Mouse (Mus musculus): ENCODE results near the gene Tmem123. TPM values are rescaled to one million over a fixed set of nuclear protein-coding genes. Genes with fewer than 3 reads are reported as not detected.

The Tmem123 gene
- polyA plus RNA-seq, 1 experiment: 128 TPM

GRCm38 (mm10) chr9:7828706-7829105 lies 64.9 kb downstream of the Tmem123 start:
- H3K27ac ChIP-seq (ENCODE audit: control insufficient read depth, insufficient read depth, low read length): no peak overlapping the region
- TF ChIP-seq POLR2A (IDR thresholded peaks at IDR 0.05; ENCODE audit: control insufficient read depth, extremely low read depth, insufficient read depth, low read length, poor library complexity) (no peak), CTCF (IDR thresholded peaks at IDR 0.05; ENCODE audit: borderline replicate concordance, control insufficient read depth, extremely low read depth, insufficient read depth, low read length, poor library complexity) (no peak)
- no peak for DNase-seq
- 91% methylated on average over 4 of the region's 4 CpGs for WGBS
- no peak overlapping the region for H3K4me3 ChIP-seq (ENCODE audit: control insufficient read depth, insufficient read depth, low read length)
- H3K27me3 ChIP-seq (ENCODE audit: control insufficient read depth, insufficient read depth, low read length): no peaks in the 10 kb centered on the region
- H3K4me1 ChIP-seq (replicated peaks; ENCODE audit: control insufficient read depth, insufficient read depth, low read length): peaks cover 19% of the 10 kb centered on the region
- peaks cover 7% of the 10 kb centered on the region for H3K36me3 ChIP-seq (ENCODE audit: control insufficient read depth, insufficient read depth, low read length)

- peaks cover 21% of the 10 kb centered on the region for H3K4me1 ChIP-seq (replicated peaks; ENCODE audit: control insufficient read depth, insufficient read depth, low read length)
- no peak for TF ChIP-seq POLR2A (IDR thresholded peaks at IDR 0.05; ENCODE audit: control insufficient read depth, extremely low read depth, insufficient read depth, low read length, poor library complexity)
- H3K36me3 ChIP-seq (ENCODE audit: control insufficient read depth, insufficient read depth, low read length): peaks cover 8% of the 10 kb centered on the region
- no peaks in the 10 kb centered on the region for H3K27me3 ChIP-seq (ENCODE audit: control insufficient read depth, insufficient read depth, low read length)
- DNase-seq: no peak
- no peak overlapping the region for H3K4me3 ChIP-seq (ENCODE audit: control insufficient read depth, insufficient read depth, low read length)
- H3K27ac ChIP-seq (ENCODE audit: control insufficient read depth, insufficient read depth, low read length): peak overlapping the region; percentile 63
- WGBS: 59% methylated on average over 9 of the region's 9 CpGs
These were observed 66.0 kb downstream of the Tmem123 start for GRCm38 (mm10) chr9:7829531-7830528.

- no peak for DNase-seq
- H3K4me1 ChIP-seq (replicated peaks; ENCODE audit: control insufficient read depth, insufficient read depth, low read length): peaks cover 18% of the 10 kb centered on the region
- H3K27me3 ChIP-seq (ENCODE audit: control insufficient read depth, insufficient read depth, low read length): no peaks in the 10 kb centered on the region
- WGBS: 89% methylated on average over 6 of the region's 6 CpGs
- H3K4me3 ChIP-seq (ENCODE audit: control insufficient read depth, insufficient read depth, low read length): no peak overlapping the region
- H3K27ac ChIP-seq (ENCODE audit: control insufficient read depth, insufficient read depth, low read length): no peak overlapping the region
- H3K36me3 ChIP-seq (ENCODE audit: control insufficient read depth, insufficient read depth, low read length): peaks cover 8% of the 10 kb centered on the region
- TF ChIP-seq CTCF (IDR thresholded peaks at IDR 0.05; ENCODE audit: borderline replicate concordance, control insufficient read depth, extremely low read depth, insufficient read depth, low read length, poor library complexity) (no peak), POLR2A (IDR thresholded peaks at IDR 0.05; ENCODE audit: control insufficient read depth, extremely low read depth, insufficient read depth, low read length, poor library complexity) (no peak)
These were observed 69.6 kb downstream of the Tmem123 start for GRCm38 (mm10) chr9:7833421-7833820.

- TF ChIP-seq CTCF (IDR thresholded peaks at IDR 0.05; ENCODE audit: borderline replicate concordance, control insufficient read depth, extremely low read depth, insufficient read depth, low read length, poor library complexity) (no peak), POLR2A (IDR thresholded peaks at IDR 0.05; ENCODE audit: control insufficient read depth, extremely low read depth, insufficient read depth, low read length, poor library complexity) (no peak)
- Histone ChIP-seq H3K4me3 (ENCODE audit: control insufficient read depth, insufficient read depth, low read length) (no peak overlapping the region), H3K27me3 (ENCODE audit: control insufficient read depth, insufficient read depth, low read length) (no peaks in the 10 kb centered on the region), H3K36me3 (ENCODE audit: control insufficient read depth, insufficient read depth, low read length) (peaks cover 8% of the 10 kb centered on the region), H3K27ac (ENCODE audit: control insufficient read depth, insufficient read depth, low read length) (no peak overlapping the region), H3K4me1 (replicated peaks; ENCODE audit: control insufficient read depth, insufficient read depth, low read length) (peaks cover 9% of the 10 kb centered on the region)
- 93% methylated on average over 1 of the region's 1 CpGs for WGBS
- DNase-seq: no peak
These were observed 71.5 kb downstream of the Tmem123 start for GRCm38 (mm10) chr9:7835302-7835701.

- peaks cover 8% of the 10 kb centered on the region for H3K36me3 ChIP-seq (ENCODE audit: control insufficient read depth, insufficient read depth, low read length)
- H3K27me3 ChIP-seq (ENCODE audit: control insufficient read depth, insufficient read depth, low read length): no peaks in the 10 kb centered on the region
- under 1% methylated on average over 16 of the region's 16 CpGs for WGBS
- H3K4me1 ChIP-seq (replicated peaks; ENCODE audit: control insufficient read depth, insufficient read depth, low read length): peaks cover 9% of the 10 kb centered on the region
- H3K27ac ChIP-seq (ENCODE audit: control insufficient read depth, insufficient read depth, low read length): peak overlapping the region; percentile 94
- TF ChIP-seq POLR2A (IDR thresholded peaks at IDR 0.05; ENCODE audit: control insufficient read depth, extremely low read depth, insufficient read depth, low read length, poor library complexity): no peak
- no peak for TF ChIP-seq CTCF (IDR thresholded peaks at IDR 0.05; ENCODE audit: borderline replicate concordance, control insufficient read depth, extremely low read depth, insufficient read depth, low read length, poor library complexity)
- peak overlapping the region; percentile 69 for H3K4me3 ChIP-seq (ENCODE audit: control insufficient read depth, insufficient read depth, low read length)
- peak; percentile 54 for DNase-seq
These were observed 72.5 kb downstream of the Tmem123 start for GRCm38 (mm10) chr9:7836331-7836730.

GRCm38 (mm10) chr9:7836905-7837805 lies 73.3 kb downstream of the Tmem123 start, which contains the start of gene Birc2:
Gene Birc2 (minus strand): TSS chr9:7837064.
- Histone ChIP-seq H3K4me1 (replicated peaks; ENCODE audit: control insufficient read depth, insufficient read depth, low read length) (peaks cover 8% of the 10 kb centered on the region), H3K27ac (ENCODE audit: control insufficient read depth, insufficient read depth, low read length) (peak within 1 kb of the TSS; percentile 94), H3K36me3 (ENCODE audit: control insufficient read depth, insufficient read depth, low read length) (peaks cover 8% of the 10 kb centered on the region), H3K27me3 (ENCODE audit: control insufficient read depth, insufficient read depth, low read length) (no peaks in the 10 kb centered on the region), H3K4me3 (ENCODE audit: control insufficient read depth, insufficient read depth, low read length) (peak within 1 kb of the TSS; percentile 69)
- under 1% methylated on average over 68 of the region's 68 CpGs for WGBS
- DNase-seq: peak; percentile 94
- TF ChIP-seq POLR2A (IDR thresholded peaks at IDR 0.05; ENCODE audit: control insufficient read depth, extremely low read depth, insufficient read depth, low read length, poor library complexity) (peak; percentile 97), CTCF (IDR thresholded peaks at IDR 0.05; ENCODE audit: borderline replicate concordance, control insufficient read depth, extremely low read depth, insufficient read depth, low read length, poor library complexity) (peak; percentile 52; the same call in 1 of the 2 replicates)

All from thymus, adult 2 months (tissue).